Mouse (Mus musculus): ENCODE results near the gene Ccdc82. TPM values are rescaled to one million over a fixed set of nuclear protein-coding genes. Genes with fewer than 3 reads are reported as not detected.

Gene Ccdc82
- total and polyA plus RNA-seq, 3 experiments = 9.5 to 11.9 (median 11.3) TPM

DNA sequence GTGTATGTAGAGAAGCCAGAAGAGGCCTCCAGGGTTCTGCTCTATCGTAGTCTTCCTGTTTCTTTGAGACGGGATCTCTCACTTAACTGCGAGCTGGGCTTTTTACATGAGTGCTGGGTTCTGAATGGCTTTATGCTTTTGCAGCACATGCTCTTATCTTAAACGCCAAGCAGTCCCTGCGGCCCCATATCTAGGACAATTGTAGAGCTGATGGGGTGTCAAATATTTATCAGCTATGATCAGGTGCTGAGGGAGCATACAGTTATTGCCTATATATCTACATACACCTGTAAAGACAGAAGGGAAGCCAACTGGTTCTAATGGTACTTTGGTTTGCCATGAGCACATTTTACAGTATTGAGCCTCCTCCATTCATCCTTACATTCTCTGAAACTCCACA, 43.1 kb upstream of the Ccdc82 start:
- Histone ChIP-seq H3K27me3 (replicated peaks) (no peaks in the 10 kb centered on the region), H3K4me2 (ENCODE audit: insufficient read depth, low read depth, poor library complexity, severe bottlenecking) (no peak overlapping the region)
- in situ Hi-C loops (cut with MboI; ENCODE audit: low pct_ligation_motif_present, low pct_unique_long_range_greater_than_20kb, low sequenced_read_pairs) = no loop called here

GRCm38 (mm10) chr9:13206369-13206768, 40.4 kb upstream of the Ccdc82 start:
- no peaks in the 10 kb centered on the region for H3K27me3 ChIP-seq (replicated peaks)
- in situ Hi-C loops (cut with MboI; ENCODE audit: low pct_ligation_motif_present, low pct_unique_long_range_greater_than_20kb, low sequenced_read_pairs) (no loop called here), dilution Hi-C loops (cut with MboI; ENCODE audit: extremely low pct_ligation_motif_present, extremely low pct_unique_long_range_greater_than_20kb, low sequenced_read_pairs) (no loop called here)
- H3K27ac ChIP-seq (ENCODE audit: insufficient read depth, low read depth) = no peak overlapping the region
- no peak for DNase-seq (ENCODE audit: extremely low read depth)
- no peaks in the 10 kb centered on the region for H3K79me2 ChIP-seq (replicated peaks; ENCODE audit: control insufficient read depth, extremely low read depth, insufficient read depth, poor library complexity, severe bottlenecking)
- H3K4me1 ChIP-seq (ENCODE audit: control insufficient read depth in 1 of 2, insufficient read depth in 2 of 2) = no peaks in the 10 kb centered on the region; a peak in 1 of 4 replicates
- TF ChIP-seq SIN3A (IDR thresholded peaks at IDR 0.05; ENCODE audit: low read length) (no peak), UBTF (IDR thresholded peaks at IDR 0.05; ENCODE audit: low read depth, low read length) (no peak), MAZ (IDR thresholded peaks at IDR 0.05; ENCODE audit: low read depth, low read length) (no peak), E2F4 (IDR thresholded peaks at IDR 0.05; ENCODE audit: insufficient replicate concordance, low read depth, low read length) (no peak), BHLHE40 (IDR thresholded peaks at IDR 0.05; ENCODE audit: low read depth, low read length) (no peak), ELF1 (IDR thresholded peaks at IDR 0.05; ENCODE audit: low read depth, low read length) (no peak), HCFC1 (IDR thresholded peaks at IDR 0.05; ENCODE audit: low read depth, low read length) (no peak), JUN (IDR thresholded peaks at IDR 0.05; ENCODE audit: insufficient read depth, low read depth, low read length) (no peak), GABPA (IDR thresholded peaks at IDR 0.05; ENCODE audit: insufficient replicate concordance, low read depth, low read length) (no peak), MAFK (IDR thresholded peaks at IDR 0.05; ENCODE audit: insufficient replicate concordance, low read length) (no peak), USF1 (IDR thresholded peaks at IDR 0.05; ENCODE audit: low read depth, low read length) (no peak)
- H3K4me3 ChIP-seq (replicated peaks in 1 of 3; ENCODE audit: low read depth in 2 of 3, low read length in 2 of 3, poor library complexity in 1 of 3) = no peak overlapping the region
- H3K4me2 ChIP-seq (ENCODE audit: insufficient read depth, low read depth, poor library complexity, severe bottlenecking) = no peak overlapping the region
- no peaks in the 10 kb centered on the region for H3K9me3 ChIP-seq (replicated peaks; ENCODE audit: low read length)
- no peaks in the 10 kb centered on the region for H3K36me3 ChIP-seq (replicated peaks in 1 of 2; ENCODE audit: control insufficient read depth in 1 of 2, insufficient read depth in 1 of 2, low read length in 1 of 2)
- no peak overlapping the region for H3K9ac ChIP-seq (ENCODE audit: insufficient read depth, low read depth)

More for the DNA sequence above, 43.1 kb upstream of the Ccdc82 start:
- Histone ChIP-seq H3K9me3 (replicated peaks; ENCODE audit: low read length) (no peaks in the 10 kb centered on the region), H3K36me3 (replicated peaks in 1 of 2; ENCODE audit: control insufficient read depth in 1 of 2, insufficient read depth in 1 of 2, low read length in 1 of 2) (no peaks in the 10 kb centered on the region), H3K4me1 (ENCODE audit: control insufficient read depth in 1 of 2, insufficient read depth in 2 of 2) (no peaks in the 10 kb centered on the region; a peak in 1 of 4 replicates), H3K79me2 (replicated peaks; ENCODE audit: control insufficient read depth, extremely low read depth, insufficient read depth, poor library complexity, severe bottlenecking) (no peaks in the 10 kb centered on the region), H3K9ac (ENCODE audit: insufficient read depth, low read depth) (no peak overlapping the region), H3K27ac (ENCODE audit: insufficient read depth, low read depth) (no peak overlapping the region), H3K4me3 (replicated peaks in 1 of 3; ENCODE audit: low read depth in 2 of 3, low read length in 2 of 3, poor library complexity in 1 of 3) (no peak overlapping the region)
- TF ChIP-seq IRF4 (IDR thresholded peaks at IDR 0.05; ENCODE audit: low read depth, low read length) = no peak
- no peak for TF ChIP-seq MAZ (IDR thresholded peaks at IDR 0.05; ENCODE audit: low read depth, low read length)
- TF ChIP-seq E2F4 (IDR thresholded peaks at IDR 0.05; ENCODE audit: insufficient replicate concordance, low read depth, low read length) = no peak
- TF ChIP-seq POLR2A (IDR thresholded peaks at IDR 0.05; ENCODE audit: low read depth, low read length) = no peak
- no peak for TF ChIP-seq MAFK (IDR thresholded peaks at IDR 0.05; ENCODE audit: insufficient replicate concordance, low read length)
- no peak for TF ChIP-seq USF2 (conservative IDR thresholded peaks at IDR 0.05; ENCODE audit: low read depth, low read length)
- TF ChIP-seq RCOR1 (conservative IDR thresholded peaks at IDR 0.05; ENCODE audit: low read depth, low read length) = no peak
- no peak for TF ChIP-seq USF1 (IDR thresholded peaks at IDR 0.05; ENCODE audit: low read depth, low read length)
- no peak for TF ChIP-seq ELF1 (IDR thresholded peaks at IDR 0.05; ENCODE audit: low read depth, low read length)
- no peak for TF ChIP-seq MYC (IDR thresholded peaks at IDR 0.05; ENCODE audit: low read depth, low read length)
- no peak for TF ChIP-seq ZKSCAN1 (IDR thresholded peaks at IDR 0.05; ENCODE audit: borderline replicate concordance, low read depth, low read length)
- no peak for TF ChIP-seq NELFE (IDR thresholded peaks at IDR 0.05; ENCODE audit: low read depth, low read length)
- TF ChIP-seq EP300 (IDR thresholded peaks at IDR 0.05; ENCODE audit: low read length) = no peak
- no peak for TF ChIP-seq MAX (IDR thresholded peaks at IDR 0.05; ENCODE audit: low read length)
- dilution Hi-C loops (cut with MboI; ENCODE audit: extremely low pct_ligation_motif_present, extremely low pct_unique_long_range_greater_than_20kb, low sequenced_read_pairs) = no loop called here
- no peak for DNase-seq (ENCODE audit: extremely low read depth)
